Mouse (Mus musculus): ENCODE data around the gene Hc.

The Hc gene

GRCm38 (mm10) chr2:34953547-34954116 lies 107.6 kb downstream of the Hc start:
- DNase-seq (ENCODE audit: low read depth) = no peak

GRCm38 (mm10) chr2:34953018-34953417 lies 108.2 kb downstream of the Hc start:
- DNase-seq (ENCODE audit: low read depth) = no peak

- DNase-seq (ENCODE audit: low read depth) = no peak
These were observed 109.8 kb downstream of the Hc start for GRCm38 (mm10) chr2:34951469-34951868.

- peak; percentile 46 for DNase-seq (ENCODE audit: low read depth)
These were observed 112.6 kb downstream of the Hc start for GRCm38 (mm10) chr2:34948622-34949021.

GRCm38 (mm10) chr2:34946046-34946445 lies 115.2 kb downstream of the Hc start:
- DNase-seq (ENCODE audit: low read depth) = no peak

GRCm38 (mm10) chr2:34945580-34945979 lies 115.7 kb downstream of the Hc start:
- no peak for DNase-seq (ENCODE audit: low read depth)

GRCm38 (mm10) chr2:34944761-34945160 lies 116.5 kb downstream of the Hc start:
- DNase-seq (ENCODE audit: low read depth) = peak; percentile 69

- DNase-seq (ENCODE audit: low read depth) = no peak
These were observed 117.6 kb downstream of the Hc start for GRCm38 (mm10) chr2:34943556-34944120.

- no peak for DNase-seq (ENCODE audit: low read depth)
These were observed 120.1 kb downstream of the Hc start for GRCm38 (mm10) chr2:34941061-34941675.

- DNase-seq (ENCODE audit: low read depth) = no peak
These were observed 121.0 kb downstream of the Hc start for GRCm38 (mm10) chr2:34940246-34940645.

- DNase-seq (ENCODE audit: low read depth) = peak; percentile 95
These were observed 122.7 kb downstream of the Hc start for GRCm38 (mm10) chr2:34938269-34939208.

GRCm38 (mm10) chr2:34937460-34937859 lies 123.8 kb downstream of the Hc start:
- DNase-seq (ENCODE audit: low read depth) = no peak
